Mouse (Mus musculus): ENCODE results near the gene Dtx2. TPM values are rescaled to one million over a fixed set of nuclear protein-coding genes. Genes with fewer than 3 reads are reported as not detected.

Dtx2 gene
- polyA plus RNA-seq, 1 experiment = 25.6 TPM

DNA sequence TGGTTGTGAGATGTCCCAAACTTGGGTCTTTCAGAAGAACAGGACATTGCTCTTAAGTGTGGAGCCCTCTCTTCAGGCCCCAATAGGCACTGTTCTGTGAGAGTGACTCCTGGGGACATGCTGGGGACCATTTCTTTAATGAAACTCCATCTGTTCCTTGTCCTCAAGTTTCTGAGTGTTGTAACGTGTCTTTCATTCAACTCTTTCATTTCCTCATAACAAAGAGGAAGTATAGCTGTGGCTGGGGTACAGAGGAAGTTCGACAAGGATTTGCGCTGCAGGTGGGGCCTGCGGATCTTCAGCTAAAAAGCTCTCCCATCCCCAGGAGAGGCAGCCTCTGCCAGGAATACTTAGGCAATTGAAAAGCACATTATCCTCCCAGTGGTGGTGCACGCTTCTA, 4.0 kb upstream of the Dtx2 start:
- TF ChIP-seq POLR2A (IDR thresholded peaks at IDR 0.05; ENCODE audit: low read depth, low read length) (no peak), CTCF (IDR thresholded peaks at IDR 0.05; ENCODE audit: extremely low read depth, insufficient read depth, insufficient read length, insufficient replicate concordance) (no peak)
- DNase-seq (ENCODE audit: low read depth in 1 of 2, low spot score in 2 of 2) = peak; percentile 41 to 48
- peak overlapping the region; percentile 68 for H3K27ac ChIP-seq (ENCODE audit: insufficient read depth, low read length)
- 16% methylated on average over 5 of the region's 5 CpGs for WGBS
- no peak overlapping the region for H3K4me3 ChIP-seq (ENCODE audit: extremely low read depth, insufficient read depth, insufficient read length)
- H3K27me3 ChIP-seq (ENCODE audit: control insufficient read depth, insufficient read depth, low read length) = no peaks in the 10 kb centered on the region
- no peaks in the 10 kb centered on the region for H3K36me3 ChIP-seq (ENCODE audit: control insufficient read depth, insufficient read depth, low read length)
- H3K4me1 ChIP-seq (ENCODE audit: control insufficient read depth, insufficient read depth, insufficient read length) = peaks cover 6% of the 10 kb centered on the region; the same call in 1 of the 2 replicates

DNA sequence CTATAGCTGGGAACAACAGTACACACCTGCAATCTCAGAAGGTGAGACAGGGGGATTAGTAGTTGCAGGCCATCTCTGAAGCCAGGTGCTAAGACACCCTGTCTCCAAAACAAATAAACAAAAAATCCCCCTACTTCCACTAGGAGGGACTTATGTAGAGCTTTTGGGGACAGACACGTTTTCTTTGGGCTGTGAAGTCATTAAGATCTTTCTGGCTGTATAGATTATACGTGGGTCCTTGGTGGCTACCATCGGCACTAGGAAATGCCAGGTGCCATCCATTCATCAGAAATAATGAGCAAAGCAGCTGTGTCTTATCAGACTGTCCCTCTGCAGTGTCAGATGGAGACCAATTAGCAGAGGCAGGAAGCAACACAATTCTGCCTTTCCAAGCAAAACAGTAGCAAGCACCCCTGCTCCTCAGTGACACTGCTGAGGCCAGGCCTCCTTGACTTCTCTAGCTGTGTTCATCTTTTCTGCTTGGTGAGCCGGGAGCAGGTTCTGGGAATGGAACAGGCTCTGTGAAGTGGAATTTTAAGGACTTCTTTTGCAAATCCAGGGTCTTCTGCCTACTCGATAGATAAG, 1.1 kb upstream of the Dtx2 start:
- DNase-seq (ENCODE audit: low read depth in 1 of 2, low spot score in 2 of 2) = no peak
- no peak overlapping the region for H3K4me3 ChIP-seq (ENCODE audit: extremely low read depth, insufficient read depth, insufficient read length)
- H3K4me1 ChIP-seq (ENCODE audit: control insufficient read depth, insufficient read depth, insufficient read length) = peaks cover 6% of the 10 kb centered on the region; the same call in 1 of the 2 replicates
- WGBS = 81% methylated on average over 5 of the region's 5 CpGs
- TF ChIP-seq CTCF (IDR thresholded peaks at IDR 0.05; ENCODE audit: extremely low read depth, insufficient read depth, insufficient read length, insufficient replicate concordance) = no peak
- TF ChIP-seq POLR2A (IDR thresholded peaks at IDR 0.05; ENCODE audit: low read depth, low read length) = no peak
- H3K27me3 ChIP-seq (ENCODE audit: control insufficient read depth, insufficient read depth, low read length) = no peaks in the 10 kb centered on the region
- H3K27ac ChIP-seq (ENCODE audit: insufficient read depth, low read length) = no peak overlapping the region
- peaks cover 7% of the 10 kb centered on the region; the same call in 1 of the 2 replicates for H3K36me3 ChIP-seq (ENCODE audit: control insufficient read depth, insufficient read depth, low read length)

DNA sequence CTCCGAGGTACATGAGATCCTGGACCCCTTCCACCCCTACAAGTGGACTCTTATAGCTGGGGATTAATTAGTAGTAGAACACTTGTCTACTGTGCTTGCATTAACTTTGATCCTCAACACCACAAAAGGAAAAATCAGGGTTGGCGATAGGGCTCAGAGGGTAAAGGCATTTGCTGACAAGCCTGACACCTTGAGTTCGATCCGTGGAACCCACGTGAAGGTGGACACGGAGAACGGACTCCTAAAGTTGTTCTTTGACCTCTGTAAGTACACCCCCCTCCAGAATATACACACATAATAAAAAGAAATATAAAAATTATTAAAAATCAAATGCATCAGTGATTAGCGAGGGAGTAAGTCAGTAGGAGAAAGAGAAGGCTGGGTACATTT, 270 bp upstream of the Dtx2 start:
- Histone ChIP-seq H3K36me3 (ENCODE audit: control insufficient read depth, insufficient read depth, low read length) (peaks cover 10% of the 10 kb centered on the region), H3K4me1 (ENCODE audit: control insufficient read depth, insufficient read depth, insufficient read length) (peaks cover 6% of the 10 kb centered on the region; the same call in 1 of the 2 replicates), H3K27ac (ENCODE audit: insufficient read depth, low read length) (no peak overlapping the region), H3K27me3 (ENCODE audit: control insufficient read depth, insufficient read depth, low read length) (no peaks in the 10 kb centered on the region), H3K4me3 (ENCODE audit: extremely low read depth, insufficient read depth, insufficient read length) (no peak overlapping the region)
- no peak for DNase-seq (ENCODE audit: low read depth in 1 of 2, low spot score in 2 of 2)
- no peak for TF ChIP-seq POLR2A (IDR thresholded peaks at IDR 0.05; ENCODE audit: low read depth, low read length)
- TF ChIP-seq CTCF (IDR thresholded peaks at IDR 0.05; ENCODE audit: extremely low read depth, insufficient read depth, insufficient read length, insufficient replicate concordance) = no peak
- 72% methylated on average over 8 of the region's 8 CpGs for WGBS

DNA sequence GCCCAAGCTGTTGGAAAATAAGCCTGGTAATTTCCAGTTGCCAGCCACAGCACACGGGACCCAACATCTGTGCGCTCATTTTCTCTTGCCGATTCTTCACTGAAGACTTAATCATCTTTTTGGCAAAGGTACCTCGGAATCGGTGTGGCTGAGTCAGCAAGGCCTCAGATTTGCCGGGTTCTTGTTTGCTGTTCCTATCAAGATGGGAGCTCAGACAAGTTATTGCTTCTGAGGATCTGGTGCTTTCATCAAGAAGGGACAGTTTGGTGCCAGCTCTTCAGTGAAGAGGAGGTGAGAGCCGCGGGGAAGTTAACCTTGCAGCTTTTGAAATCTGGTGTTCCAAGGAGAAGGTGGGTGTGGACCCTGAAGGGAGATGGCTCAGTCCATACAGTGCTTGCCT, 1.6 kb downstream of the Dtx2 start:
- Histone ChIP-seq H3K27me3 (ENCODE audit: control insufficient read depth, insufficient read depth, low read length) (no peaks in the 10 kb centered on the region), H3K27ac (ENCODE audit: insufficient read depth, low read length) (no peak overlapping the region), H3K4me3 (ENCODE audit: extremely low read depth, insufficient read depth, insufficient read length) (no peak overlapping the region), H3K36me3 (ENCODE audit: control insufficient read depth, insufficient read depth, low read length) (peaks cover 10% of the 10 kb centered on the region), H3K4me1 (ENCODE audit: control insufficient read depth, insufficient read depth, insufficient read length) (peaks cover 4% of the 10 kb centered on the region; the same call in 1 of the 2 replicates)
- TF ChIP-seq CTCF (IDR thresholded peaks at IDR 0.05; ENCODE audit: extremely low read depth, insufficient read depth, insufficient read length, insufficient replicate concordance) = no peak
- no peak for TF ChIP-seq POLR2A (IDR thresholded peaks at IDR 0.05; ENCODE audit: low read depth, low read length)
- no peak for DNase-seq (ENCODE audit: low read depth in 1 of 2, low spot score in 2 of 2)
- 93% methylated on average over 8 of the region's 8 CpGs for WGBS

DNA sequence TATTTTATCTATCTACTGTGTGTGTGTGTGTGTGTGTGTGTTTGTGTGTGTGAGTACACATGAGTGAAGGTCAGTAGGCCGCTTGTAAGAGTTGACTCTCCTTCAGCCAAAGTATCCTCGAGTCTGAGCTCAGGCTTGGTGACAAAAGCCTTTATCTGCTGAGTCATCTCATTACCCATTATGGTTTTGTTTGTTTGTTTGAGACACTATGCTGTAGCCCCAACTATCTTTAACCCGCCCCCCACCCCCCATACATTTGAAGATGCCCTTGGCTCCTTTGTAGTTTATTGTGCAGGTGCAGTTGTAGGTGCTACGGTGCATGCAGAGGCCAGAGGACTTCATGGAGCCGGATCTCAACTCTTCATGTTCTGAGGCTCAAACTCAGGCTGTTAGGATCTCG, 6.6 kb downstream of the Dtx2 start:
- H3K36me3 ChIP-seq (ENCODE audit: control insufficient read depth, insufficient read depth, low read length) = peaks cover 13% of the 10 kb centered on the region
- WGBS = 83% methylated on average over 6 of the region's 6 CpGs
- no peaks in the 10 kb centered on the region for H3K4me1 ChIP-seq (ENCODE audit: control insufficient read depth, insufficient read depth, insufficient read length)

DNA sequence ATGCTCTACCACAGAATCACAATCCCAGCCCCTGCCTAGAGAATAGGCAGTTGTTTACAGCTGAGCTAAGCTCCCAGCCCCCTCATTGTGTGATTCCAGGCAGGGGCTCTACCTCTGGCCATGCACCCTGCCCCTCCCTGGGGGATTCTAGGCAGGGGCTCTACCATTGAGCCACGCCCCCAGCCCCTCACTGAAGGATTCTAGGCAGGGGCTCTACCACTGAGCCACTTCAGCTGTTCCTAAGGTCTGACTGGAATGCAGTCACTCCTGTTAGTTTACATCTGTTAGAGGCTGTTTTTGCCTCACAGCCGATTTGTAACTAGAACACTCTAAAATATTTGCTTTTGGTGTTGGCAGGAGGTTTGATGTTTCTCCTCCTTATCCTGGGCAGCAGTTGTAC, 7.7 kb downstream of the Dtx2 start:
- H3K36me3 ChIP-seq (ENCODE audit: control insufficient read depth, insufficient read depth, low read length) = peaks cover 13% of the 10 kb centered on the region
- DNase-seq (ENCODE audit: low read depth in 1 of 2, low spot score in 2 of 2) = no peak
- no peak overlapping the region for H3K4me3 ChIP-seq (ENCODE audit: extremely low read depth, insufficient read depth, insufficient read length)
- no peaks in the 10 kb centered on the region for H3K27me3 ChIP-seq (ENCODE audit: control insufficient read depth, insufficient read depth, low read length)
- 52% methylated on average over 2 of the region's 2 CpGs for WGBS
- H3K27ac ChIP-seq (ENCODE audit: insufficient read depth, low read length) = no peak overlapping the region
- no peaks in the 10 kb centered on the region for H3K4me1 ChIP-seq (ENCODE audit: control insufficient read depth, insufficient read depth, insufficient read length)
- no peak for TF ChIP-seq CTCF (IDR thresholded peaks at IDR 0.05; ENCODE audit: extremely low read depth, insufficient read depth, insufficient read length, insufficient replicate concordance)

More for the DNA sequence above, 6.6 kb downstream of the Dtx2 start:
- TF ChIP-seq CTCF (IDR thresholded peaks at IDR 0.05; ENCODE audit: extremely low read depth, insufficient read depth, insufficient read length, insufficient replicate concordance) (no peak), POLR2A (IDR thresholded peaks at IDR 0.05; ENCODE audit: low read depth, low read length) (no peak)
- Histone ChIP-seq H3K27me3 (ENCODE audit: control insufficient read depth, insufficient read depth, low read length) (no peaks in the 10 kb centered on the region), H3K27ac (ENCODE audit: insufficient read depth, low read length) (no peak overlapping the region), H3K4me3 (ENCODE audit: extremely low read depth, insufficient read depth, insufficient read length) (no peak overlapping the region)
- DNase-seq (ENCODE audit: low read depth in 1 of 2, low spot score in 2 of 2) = no peak

DNA sequence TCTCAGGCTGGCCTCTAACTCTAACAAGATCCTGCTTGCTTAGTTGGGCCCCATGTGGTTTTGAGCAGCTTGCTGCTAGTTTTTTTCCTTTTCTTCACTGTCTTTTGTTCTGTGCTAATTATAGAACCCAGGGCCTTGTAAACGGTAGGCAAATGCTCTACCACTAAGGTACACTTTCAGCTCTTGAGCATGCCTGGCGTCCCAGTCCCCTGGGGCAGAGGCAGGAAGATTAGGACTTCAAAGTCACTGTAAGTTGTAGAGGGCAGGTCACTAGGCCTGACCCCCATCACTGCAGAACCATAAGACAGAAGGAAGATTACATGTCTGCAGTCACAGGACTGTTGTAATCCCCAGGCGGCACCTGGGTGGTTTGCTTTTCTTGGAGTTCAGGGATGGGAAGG, 8.2 kb downstream of the Dtx2 start:
- no peaks in the 10 kb centered on the region; the same call in 1 of the 2 replicates for H3K4me1 ChIP-seq (ENCODE audit: control insufficient read depth, insufficient read depth, insufficient read length)
- H3K4me3 ChIP-seq (ENCODE audit: extremely low read depth, insufficient read depth, insufficient read length) = no peak overlapping the region
- H3K36me3 ChIP-seq (ENCODE audit: control insufficient read depth, insufficient read depth, low read length) = peaks cover 12% of the 10 kb centered on the region
- no peak overlapping the region for H3K27ac ChIP-seq (ENCODE audit: insufficient read depth, low read length)
- H3K27me3 ChIP-seq (ENCODE audit: control insufficient read depth, insufficient read depth, low read length) = no peaks in the 10 kb centered on the region
- no peak for DNase-seq (ENCODE audit: low read depth in 1 of 2, low spot score in 2 of 2)
- no peak for TF ChIP-seq CTCF (IDR thresholded peaks at IDR 0.05; ENCODE audit: extremely low read depth, insufficient read depth, insufficient read length, insufficient replicate concordance)
- TF ChIP-seq POLR2A (IDR thresholded peaks at IDR 0.05; ENCODE audit: low read depth, low read length) = no peak
- 35% methylated on average over 3 of the region's 3 CpGs for WGBS

Measured in spleen, adult 2 months (tissue).